Mouse (Mus musculus) T-helper 1 cell (primary cell): ENCODE measurements around the gene Polr1d.

ENCODE experiments used
- in situ Hi-C: fragments of 300-600 bp; cut with MboI, MseI; formaldehyde crosslinking; loops from one replicate; pipeline ENCODE4 v1.15.1; 2025; ENCODE audit warnings: high pct_unique_total_duplicates

Gene Polr1d

DNA sequence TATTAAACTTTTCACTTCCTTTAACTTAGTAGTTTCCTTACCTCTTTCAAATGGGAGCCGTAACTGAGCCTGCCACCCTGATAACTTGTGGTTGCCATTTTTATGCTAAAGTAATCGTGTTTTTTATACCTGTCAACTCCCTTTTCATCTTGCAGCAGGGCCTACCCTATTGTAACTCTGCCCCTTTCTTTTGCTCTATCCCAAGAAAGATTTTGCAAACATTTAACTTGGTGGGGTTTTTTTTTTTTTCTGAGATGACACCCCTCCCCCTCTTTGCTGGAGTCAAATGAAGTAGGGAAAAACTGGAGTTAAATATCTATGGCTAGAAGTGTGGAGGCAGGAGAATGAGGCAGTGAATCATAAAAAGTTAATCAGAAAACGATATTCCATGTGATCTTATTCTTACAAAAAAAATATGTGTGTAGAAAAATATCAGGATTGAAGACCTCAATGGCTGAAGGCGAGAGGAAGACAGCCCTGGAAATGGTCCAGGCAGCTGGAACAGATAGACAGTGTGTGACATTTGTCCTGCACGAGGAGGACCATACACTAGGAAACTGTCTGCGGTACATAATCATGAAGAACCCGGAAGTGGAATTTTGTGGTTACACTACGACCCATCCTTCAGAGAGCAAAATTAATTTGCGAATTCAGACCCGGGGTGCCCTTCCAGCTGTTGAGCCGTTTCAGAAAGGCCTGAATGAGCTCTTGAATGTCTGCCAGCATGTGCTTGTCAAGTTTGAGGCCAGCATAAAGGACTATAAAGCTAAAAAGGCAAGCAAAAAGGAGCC lies 1.5 kb downstream of the Polr1d start:
- in situ Hi-C loops, result loop anchor here (10.0 to 25.0 kb wide), 2 partner anchors 124 to 841 kb away; partner anchors contain the start of gene Cdk8

DNA sequence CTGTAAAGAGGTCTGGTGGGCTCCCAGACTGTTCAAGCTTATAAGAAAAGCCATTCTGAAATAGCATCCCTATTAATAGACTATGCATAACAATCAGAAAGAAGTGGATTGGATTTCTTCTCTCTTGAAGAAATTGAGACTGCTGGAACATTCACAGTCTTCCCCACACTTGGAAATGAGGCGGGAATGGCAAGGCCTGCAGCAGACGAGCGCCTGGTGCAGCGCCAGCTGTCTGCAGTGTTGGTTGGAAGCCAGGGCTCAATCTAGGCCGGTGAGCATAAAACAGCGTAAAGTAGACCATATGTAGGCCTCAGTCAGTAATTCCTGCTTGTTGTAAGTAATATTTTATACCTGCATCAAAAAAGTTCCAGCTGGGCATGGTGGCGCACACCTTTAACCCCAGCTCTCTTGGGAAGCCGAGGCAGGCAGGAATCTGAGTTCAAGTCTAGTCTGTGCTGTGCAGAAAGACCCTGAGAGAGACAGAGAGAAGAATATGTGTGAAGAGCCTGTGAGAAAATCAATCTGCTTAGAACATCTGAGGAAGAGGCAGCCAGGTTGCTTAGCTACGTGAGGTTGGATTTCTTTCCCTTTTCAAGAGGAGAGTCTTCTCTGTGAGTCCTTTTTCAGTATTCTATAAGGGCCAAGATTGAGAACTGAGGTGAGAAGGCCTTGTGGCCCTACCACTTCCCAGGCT lies 8.5 kb downstream of the Polr1d start:
- in situ Hi-C loops, result loop anchor here (25.0 kb wide), 1 partner anchor 848 kb away; the partner anchor contains the start of gene Cdk8

DNA sequence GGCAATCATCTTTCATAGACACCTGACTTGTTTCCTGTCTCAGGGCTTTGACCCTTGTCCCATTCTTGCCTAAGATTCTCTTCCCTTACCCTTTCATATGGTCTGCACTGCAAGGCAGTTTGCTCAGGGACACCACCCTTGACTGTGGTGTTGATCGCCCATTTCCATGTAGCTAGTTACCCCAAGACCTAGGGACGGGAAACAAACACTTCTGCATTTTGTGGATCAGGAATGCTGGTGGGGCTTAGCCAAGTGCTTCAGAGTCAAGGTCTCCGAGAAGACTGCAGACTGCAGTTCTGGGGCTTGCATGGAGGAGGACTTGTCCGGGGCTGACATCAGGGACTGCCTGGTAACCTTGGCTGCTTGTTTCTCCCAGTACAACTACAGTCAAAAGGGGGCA lies 10.0 kb downstream of the Polr1d start:
- in situ Hi-C loops, result loop anchor here (25.0 kb wide), 1 partner anchor 850 kb away; the partner anchor contains the start of gene Cdk8

DNA sequence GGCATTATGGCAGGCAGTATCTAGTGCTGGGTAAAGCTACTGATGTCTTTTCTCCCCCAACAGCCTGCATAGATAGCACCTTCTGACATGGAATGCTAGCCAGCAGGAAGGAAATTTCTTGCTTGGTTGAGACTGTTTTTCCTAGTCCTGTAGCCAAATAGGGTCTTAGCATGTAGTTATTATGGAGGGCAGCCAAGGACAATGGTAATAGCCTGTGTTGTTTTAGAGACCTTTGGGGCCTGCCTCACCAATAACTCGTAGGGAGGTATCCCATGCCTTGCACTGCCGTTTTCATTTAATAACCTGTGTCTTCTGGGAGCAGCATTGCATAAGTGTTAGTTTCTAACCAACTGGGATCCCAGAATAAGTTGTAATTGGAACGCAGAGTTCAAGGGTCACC lies 13.0 kb downstream of the Polr1d start:
- in situ Hi-C loops, result loop anchor here (25.0 kb wide), 1 partner anchor 853 kb away; the partner anchor contains the start of gene Cdk8

DNA sequence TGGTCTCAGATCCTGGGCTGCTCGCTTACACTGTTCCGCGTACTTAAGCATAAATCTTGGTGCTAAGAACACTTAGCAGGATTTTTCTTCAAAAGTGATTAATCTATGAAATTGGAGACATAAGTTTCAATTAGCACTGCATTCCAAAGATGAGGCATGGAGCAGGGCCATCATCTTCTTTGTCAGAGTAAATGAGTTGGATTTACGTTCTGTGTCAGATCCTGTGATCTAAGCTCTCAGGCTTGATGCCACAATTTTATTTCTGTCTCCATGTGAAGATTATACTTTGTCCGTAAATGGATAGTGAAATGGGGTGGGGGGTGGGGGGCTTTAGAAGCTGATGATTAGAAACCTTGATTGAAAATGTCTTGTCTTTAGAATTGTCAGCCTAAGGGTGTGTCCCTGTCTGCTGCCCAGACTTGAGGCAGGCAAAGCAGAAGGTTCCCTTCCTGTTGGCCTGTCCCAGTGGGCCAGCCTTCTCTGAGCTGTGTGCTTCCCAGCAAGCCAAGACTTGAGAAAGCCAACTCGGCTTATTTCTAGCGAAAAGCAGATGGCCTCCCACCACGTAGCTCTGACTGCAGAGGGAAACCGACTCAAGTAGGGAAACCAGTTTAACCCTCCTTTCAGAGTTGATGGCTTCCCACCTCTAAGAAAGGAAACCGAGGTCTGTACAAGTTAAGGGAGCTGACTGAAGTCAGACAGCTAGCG lies 13.6 kb downstream of the Polr1d start:
- in situ Hi-C loops, result loop anchor here (25.0 kb wide), 1 partner anchor 853 kb away; the partner anchor contains the start of gene Cdk8

DNA sequence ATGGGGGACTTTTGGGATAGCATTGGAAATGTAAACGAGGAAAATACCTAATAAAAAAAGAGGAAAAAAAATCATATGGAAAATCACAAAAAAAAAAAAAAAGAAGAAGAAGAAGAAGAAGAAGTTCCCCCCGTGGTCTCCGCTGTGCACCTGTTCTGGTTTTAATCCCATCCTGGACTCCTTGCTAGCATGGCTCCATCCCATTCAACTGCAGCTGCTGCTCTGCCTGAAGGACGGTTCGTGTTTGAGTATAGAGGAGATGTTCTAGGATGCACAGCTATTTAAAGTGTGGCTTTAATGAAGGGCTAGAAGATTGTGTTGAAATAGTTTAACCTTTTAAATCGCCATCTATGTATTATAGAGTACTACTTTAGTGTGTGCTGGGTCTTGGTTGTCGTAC lies 15.6 kb downstream of the Polr1d start:
- in situ Hi-C loops, result loop anchor here (25.0 kb wide), 1 partner anchor 855 kb away; the partner anchor contains the start of gene Cdk8

DNA sequence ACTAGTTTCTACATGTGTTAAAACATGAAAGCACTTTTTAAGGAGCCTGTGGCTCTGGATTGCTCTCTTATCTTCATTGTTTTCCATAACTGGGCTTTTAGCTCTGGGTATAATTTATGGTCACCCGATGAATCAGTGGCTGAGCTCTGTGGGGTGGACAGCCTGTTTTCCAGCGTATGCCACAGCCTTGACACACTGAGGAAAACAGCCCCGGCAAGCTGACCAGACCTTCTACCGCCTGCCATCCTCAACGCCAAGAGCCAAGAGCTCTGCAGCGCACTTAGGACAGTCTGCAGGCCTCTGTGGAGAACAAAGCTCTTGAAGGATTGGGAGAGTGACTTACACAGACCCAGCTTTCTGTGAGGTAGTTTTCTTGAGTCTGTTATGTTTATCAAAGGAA lies 17.4 kb downstream of the Polr1d start:
- in situ Hi-C loops, result loop anchor here (25.0 kb wide), 1 partner anchor 857 kb away; the partner anchor contains the start of gene Cdk8

DNA sequence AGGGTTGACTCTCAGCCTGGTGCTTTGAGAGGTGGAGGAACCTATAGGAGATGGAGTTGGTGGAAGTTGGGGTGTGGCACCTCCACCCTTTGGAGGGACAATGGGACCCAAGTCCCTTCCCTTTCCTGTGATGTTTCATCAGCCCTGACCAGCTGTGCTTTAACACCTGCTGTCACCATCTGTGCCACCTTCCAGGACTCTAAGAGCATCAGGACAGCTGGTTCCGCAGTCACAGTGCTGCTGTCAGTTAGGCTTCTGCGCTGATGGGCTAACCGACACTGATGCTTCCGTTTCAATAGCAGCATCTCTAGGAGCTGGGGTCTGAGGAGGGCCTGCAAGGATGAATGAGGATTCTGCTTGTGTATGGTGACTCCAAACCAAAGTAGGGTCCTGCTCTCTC lies 19.7 kb downstream of the Polr1d start:
- in situ Hi-C loops, result loop anchor here (25.0 kb wide), 1 partner anchor 859 kb away; the partner anchor contains the start of gene Cdk8

DNA sequence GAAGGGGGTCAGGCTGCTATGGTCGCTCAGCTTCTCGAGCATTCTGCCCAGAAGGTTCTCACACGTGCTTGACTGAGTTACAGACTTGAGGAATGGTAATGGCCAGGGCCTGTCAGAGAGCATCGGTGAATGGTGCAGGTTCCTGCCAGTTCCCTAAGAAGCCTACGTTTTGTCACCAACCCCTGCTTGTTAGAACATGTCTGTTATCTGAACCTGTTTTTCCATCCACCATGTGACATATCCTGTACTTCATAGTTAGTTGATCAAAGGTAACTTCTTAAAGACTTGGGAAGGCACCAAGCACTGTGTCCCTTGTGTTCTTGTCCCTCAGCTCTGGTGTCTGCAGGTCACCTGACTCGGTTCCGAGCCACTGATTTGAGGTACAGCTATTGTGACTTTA lies 21.8 kb downstream of the Polr1d start:
- in situ Hi-C loops, result loop anchor here (25.0 kb wide), 1 partner anchor 861 kb away; the partner anchor contains the start of gene Cdk8

DNA sequence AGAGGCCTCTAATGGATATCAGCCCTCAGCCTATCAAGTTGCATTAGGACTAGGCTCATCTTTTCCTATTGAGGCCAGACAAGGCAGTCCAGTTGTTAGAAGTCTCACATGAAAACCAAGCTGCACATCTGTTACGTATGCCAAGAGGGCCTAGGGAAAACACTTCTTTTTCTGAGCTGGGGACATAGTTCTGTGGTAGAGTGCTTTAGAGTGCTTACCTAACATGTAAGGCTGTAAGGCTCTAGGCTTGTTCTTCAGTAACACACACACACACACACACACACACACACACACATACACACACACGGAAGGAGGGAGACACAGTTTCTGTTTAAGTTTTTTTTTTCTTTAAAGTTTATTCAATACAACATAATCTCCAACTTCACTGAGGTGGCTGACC lies 23.3 kb downstream of the Polr1d start:
- in situ Hi-C loops, result loop anchor here (5.0 kb wide), 1 partner anchor 73 kb away; no protein-coding TSS in a partner anchor

DNA sequence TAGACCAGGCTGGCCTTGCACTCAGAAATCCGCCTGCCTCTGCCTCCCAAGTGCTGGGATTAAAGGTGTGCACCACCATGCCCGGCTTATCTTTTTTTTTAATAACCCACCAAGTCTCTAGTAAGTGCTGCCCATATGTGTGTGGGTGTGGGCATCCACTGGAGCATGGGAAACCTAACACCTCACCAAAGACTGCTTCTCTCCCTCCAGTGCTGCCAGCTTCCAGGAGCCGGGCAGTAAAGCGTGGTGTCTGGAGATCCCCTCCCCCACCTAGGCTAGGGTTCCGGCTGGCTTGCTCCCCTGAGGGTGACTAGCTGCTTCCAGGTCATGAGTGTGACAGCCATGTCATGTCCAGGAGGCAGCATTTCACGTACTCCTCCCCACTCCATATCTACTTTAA lies 25.4 kb downstream of the Polr1d start:
- in situ Hi-C loops, result loop anchor here (5.0 kb wide), 1 partner anchor 75 kb away; no protein-coding TSS in a partner anchor

DNA sequence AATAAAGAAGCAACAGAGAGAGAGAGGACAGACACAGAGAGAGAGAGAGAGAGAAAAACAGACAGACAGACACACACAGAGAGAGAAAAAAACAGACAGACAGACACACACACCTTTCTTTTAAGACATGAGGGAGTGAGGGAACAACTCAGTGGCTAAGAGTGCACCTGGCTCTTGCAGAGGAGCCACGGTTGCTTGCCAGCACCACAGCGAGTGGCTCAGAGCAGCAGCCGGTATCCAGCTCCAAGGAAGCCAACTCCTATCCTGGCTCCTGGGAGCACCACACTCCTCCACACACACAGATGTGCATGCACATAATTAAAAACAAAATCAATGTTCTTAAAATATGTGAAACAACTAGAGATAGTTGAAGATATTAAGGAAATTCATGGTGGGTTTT lies 30.4 kb downstream of the Polr1d start:
- in situ Hi-C loops, result no loop called here

DNA sequence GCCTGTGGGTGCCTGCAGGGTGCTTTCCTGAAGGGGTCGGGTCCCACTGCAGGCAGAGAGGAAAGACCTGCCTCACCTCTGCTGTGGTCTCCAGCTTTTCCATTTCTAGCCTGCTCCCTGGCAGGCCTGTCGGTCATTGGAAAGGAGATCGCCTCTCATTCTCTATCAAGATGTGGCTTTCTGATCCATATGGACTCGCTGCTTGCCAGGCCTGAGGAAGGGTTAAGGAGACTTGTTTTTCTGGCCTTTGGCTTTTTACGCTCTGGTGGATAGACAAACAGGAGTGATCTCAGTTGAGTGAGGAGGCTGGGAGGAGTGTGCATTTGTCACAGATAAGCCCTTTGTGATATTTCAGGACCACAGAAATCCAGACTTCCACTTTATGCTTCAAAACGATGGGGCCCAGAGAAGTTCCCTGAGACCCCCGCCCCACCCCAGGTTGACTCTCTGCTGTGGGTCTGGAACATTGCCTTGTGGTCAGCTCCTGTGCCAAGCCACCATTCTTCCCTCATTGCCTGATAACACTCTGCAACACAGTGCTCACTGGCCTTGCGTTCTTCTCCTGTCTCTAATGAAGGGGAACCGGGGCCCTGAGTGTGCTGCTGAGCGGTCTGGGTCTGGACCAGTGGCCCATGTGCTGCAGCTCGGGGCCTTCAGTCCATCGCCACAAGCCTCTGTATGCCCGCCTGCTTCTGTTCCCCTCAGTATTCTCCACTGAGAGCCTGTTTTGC lies 32.2 kb downstream of the Polr1d start:
- in situ Hi-C loops, result no loop called here

DNA sequence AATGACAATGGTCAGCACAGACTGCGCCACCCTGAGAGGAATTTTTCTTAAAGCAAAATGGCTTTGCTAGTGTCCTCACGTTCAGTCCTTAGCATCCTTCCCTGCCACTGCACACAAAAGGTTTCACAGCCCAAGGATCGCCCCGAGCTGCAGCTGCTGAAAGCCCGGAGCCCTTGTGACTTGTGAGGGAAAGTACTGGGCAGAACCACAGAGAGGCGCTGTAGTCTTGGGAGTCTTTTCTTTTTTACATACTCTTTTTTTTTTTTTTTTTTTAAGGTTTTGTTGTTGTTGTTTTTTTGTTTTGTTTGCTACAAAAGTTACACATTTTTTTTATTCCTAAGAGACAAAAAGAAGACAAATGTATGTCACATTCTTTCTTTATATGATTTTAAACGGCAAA lies 37.9 kb downstream of the Polr1d start:
- in situ Hi-C loops, result no loop called here

DNA sequence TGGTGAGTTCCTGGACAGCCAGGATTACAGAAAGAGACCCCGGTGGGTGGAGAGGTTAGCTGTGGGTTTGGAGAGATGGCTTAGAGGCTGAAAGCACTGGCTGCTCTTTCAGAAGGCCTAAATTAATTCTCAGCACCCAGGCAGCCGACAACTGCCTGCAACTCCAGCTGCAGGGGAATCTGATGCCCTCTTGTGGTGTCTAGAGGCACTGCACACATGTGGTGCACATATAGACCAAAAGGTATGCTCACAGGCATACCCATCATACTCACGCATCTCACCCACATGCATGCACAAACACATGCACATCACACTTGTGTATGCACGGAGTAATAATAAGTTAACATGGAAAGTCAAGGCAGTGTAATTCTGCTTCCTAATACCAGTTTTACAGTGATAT lies 38.8 kb downstream of the Polr1d start:
- in situ Hi-C loops, result no loop called here

DNA sequence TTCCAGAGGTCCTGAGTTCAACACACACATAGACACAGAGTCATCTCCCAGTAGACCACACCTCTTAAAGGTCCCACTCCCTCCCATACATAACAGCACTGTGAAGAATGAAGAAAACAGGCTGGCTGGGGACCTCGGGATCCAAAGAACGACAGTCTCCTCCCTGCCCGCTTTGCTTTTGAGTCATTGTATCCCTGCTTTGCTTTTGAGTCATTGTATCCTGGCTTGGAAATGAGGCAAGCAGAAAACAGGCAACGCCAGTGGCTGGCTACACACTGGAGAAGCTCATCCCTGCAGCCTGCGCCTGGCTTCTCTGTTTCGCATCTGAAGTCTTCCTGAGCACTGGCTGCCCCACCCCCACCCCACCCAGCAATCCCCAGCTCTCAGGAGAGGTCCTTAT lies 40.2 kb downstream of the Polr1d start:
- in situ Hi-C loops, result no loop called here

DNA sequence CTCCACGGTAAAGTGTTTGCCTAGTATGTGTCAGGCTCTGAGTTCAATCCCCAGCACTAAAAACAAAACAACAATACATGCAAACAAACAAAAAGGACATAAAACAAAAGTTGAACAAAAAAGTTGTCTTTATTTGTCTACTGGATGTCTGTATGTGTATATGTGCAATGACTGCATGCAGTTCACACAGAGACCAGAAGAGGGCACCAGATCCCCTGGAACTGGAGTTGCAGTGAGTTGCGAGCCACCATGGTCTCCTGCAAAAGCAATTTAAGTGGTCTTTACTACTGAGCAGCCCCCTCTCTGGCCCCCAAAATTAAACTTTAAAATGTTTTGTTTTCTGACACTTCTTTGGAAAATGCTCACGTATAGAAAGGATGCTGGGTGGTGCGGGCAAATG lies 44.3 kb downstream of the Polr1d start:
- in situ Hi-C loops, result no loop called here

DNA sequence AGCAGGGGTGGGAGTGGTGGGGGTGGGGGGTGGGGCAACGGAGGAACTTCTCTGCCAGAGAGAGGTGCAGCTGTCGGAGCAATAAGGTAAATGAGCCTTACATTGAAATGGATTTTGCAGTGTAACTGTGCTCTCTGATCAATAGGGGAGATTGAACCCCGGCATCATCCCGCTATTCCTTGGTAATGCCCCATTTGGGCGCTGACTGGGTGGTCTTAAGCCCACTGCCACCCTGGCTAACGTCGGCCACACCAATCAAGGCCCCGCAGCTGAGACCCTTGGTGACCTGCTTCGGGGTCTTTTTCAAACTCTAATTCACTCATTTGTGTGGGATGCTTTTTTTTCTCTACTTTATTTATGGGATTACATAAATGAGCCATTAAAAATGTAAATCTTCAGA lies 47.9 kb downstream of the Polr1d start:
- in situ Hi-C loops, result loop anchor here (5.0 kb wide), 1 partner anchor 108 kb away; no protein-coding TSS in a partner anchor

DNA sequence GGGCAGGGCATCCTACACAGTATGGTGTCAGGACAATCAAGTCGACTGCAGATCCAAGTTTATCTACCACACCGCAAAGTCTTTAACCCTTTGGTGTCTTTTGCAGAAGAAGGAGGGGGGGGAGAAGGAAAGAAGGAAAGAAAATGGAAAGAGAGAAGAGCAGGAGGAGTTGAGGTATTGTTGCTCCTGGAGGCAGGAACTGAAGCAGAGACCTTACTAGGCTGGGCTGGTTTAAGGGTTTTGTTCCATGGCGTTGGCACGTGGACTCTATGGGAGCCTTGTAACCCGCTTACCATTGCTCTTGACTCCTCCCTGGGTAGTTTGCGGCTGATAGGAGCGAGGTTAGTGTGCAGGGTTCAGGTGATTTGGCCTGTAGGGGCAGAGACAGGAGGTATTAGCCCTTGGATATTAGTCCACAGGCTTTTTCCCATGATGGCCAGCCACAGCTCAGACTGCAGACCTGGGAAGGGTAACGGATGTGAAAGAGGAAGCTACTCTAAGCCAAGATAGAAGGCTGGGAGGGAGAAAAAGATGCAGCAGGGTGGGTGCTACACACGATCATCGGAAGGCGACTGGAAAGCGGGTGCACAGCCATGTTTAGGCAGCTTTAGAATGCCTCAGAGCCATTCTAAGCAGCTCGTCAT lies 48.8 kb downstream of the Polr1d start:
- in situ Hi-C loops, result loop anchor here (5.0 kb wide), 1 partner anchor 107 kb away; no protein-coding TSS in a partner anchor

DNA sequence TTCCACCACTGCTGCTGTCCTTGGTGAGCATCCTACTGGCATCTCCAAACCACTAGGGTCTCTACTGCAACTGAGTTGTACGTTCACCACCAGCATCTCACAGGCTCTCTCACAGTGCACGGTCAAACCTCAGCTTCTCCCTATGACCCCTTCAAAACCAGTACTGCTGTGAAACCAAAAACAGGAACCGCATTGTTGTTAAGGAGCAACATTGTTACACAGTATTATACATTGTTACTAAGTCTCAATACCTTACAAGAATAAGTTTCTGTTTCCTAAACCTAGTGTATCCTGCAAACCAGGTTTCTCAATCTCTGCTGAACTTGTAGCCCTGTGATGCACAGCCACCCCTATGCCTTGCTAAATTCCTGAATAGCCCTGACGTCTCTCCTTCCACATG lies 51.0 kb downstream of the Polr1d start:
- in situ Hi-C loops, result loop anchor here (5.0 kb wide), 1 partner anchor 104 kb away; no protein-coding TSS in a partner anchor
